25 mouse cellular contexts compared by ENCODE assay signal in genomic region chr10:122919416-122919815, GRCm38 (mm10).
DNase-seq lines count a peak whose midpoint lies in the region; ATAC-seq lines count a peak whose summit lies in the region.
"Had no signal": no experiment of that assay in that cellular context is flagged by ENCODE, and none has a peak within 500 bp of the region (broad histone marks: within the 10 kb centered on the region; RNA-seq: fewer than 3 reads in every experiment).

No protein-coding gene starts in this region.

- no peak overlapping the region for H3K9ac ChIP-seq in hindbrain, embryonic 12.5 days
- H3K9ac ChIP-seq in hindbrain, embryonic 14.5 days = no peak overlapping the region
- H3K9ac ChIP-seq in limb, embryonic 13.5 days = no peak overlapping the region
- H3K9ac ChIP-seq: embryonic facial prominence, embryonic 12.5 days; forebrain, embryonic 12.5 days; limb, embryonic 12.5 days; liver, embryonic 13.5 days had no signal

- 0 out of 2 replicates have a peak, but pooled peaks have one; percentile 48 for ATAC-seq in hindbrain, embryonic 12.5 days (ENCODE audit: low FRiP score)
- no peak for ATAC-seq in hindbrain, embryonic 14.5 days (ENCODE audit: low FRiP score)
- no peak for ATAC-seq in limb, embryonic 13.5 days (ENCODE audit: low FRiP score, low read depth)
- ATAC-seq: intestine, postnatal 0 days had no signal

- no peak overlapping the region for H3K27ac ChIP-seq in hindbrain, embryonic 12.5 days
- H3K27ac ChIP-seq in hindbrain, embryonic 14.5 days = no peak overlapping the region
- H3K27ac ChIP-seq in limb, embryonic 13.5 days = peak overlapping the region; percentile 85; the same call in 1 of the 2 replicates
- H3K27ac ChIP-seq: embryonic facial prominence, embryonic 12.5 days; forebrain, embryonic 12.5 days; liver, embryonic 13.5 days had no signal

- 78% methylated on average over 2 of the region's 2 CpGs for WGBS in hindbrain, embryonic 12.5 days
- 85% methylated on average over 2 of the region's 2 CpGs for WGBS in hindbrain, embryonic 14.5 days
- 74% methylated on average over 2 of the region's 2 CpGs for WGBS in limb, embryonic 13.5 days

- no peak for DNase-seq in hindbrain, embryonic 14.5 days (ENCODE audit: low spot score)
- peak; percentile 61 for DNase-seq in cerebellum, adult 11-12 months
- DNase-seq in cerebellum, adult 8-10 months = peak; percentile 41
- no peak for DNase-seq in heart, adult 18-20 months
- DNase-seq in layer of hippocampus, adult 11-12 months (ENCODE audit: low spot score) = no peak
- DNase-seq: B cell, adult 2 months; gastrocnemius, postnatal 25 days; heart, postnatal 4 days; kidney, postnatal 36 days; liver, embryonic 13.5 days; lung, adult 2 months; lung, postnatal 14 days; right cerebral cortex, postnatal 14 days; thymus, postnatal 25 days had no signal

- no peaks in the 10 kb centered on the region for H3K9me3 ChIP-seq in hindbrain, embryonic 12.5 days (replicated peaks)
- H3K9me3 ChIP-seq in hindbrain, embryonic 14.5 days (ENCODE audit: control insufficient read depth, low read length) = no peaks in the 10 kb centered on the region
- no peaks in the 10 kb centered on the region for H3K9me3 ChIP-seq in limb, embryonic 13.5 days
- H3K9me3 ChIP-seq: embryonic facial prominence, embryonic 12.5 days; forebrain, embryonic 12.5 days; limb, embryonic 12.5 days; liver, embryonic 13.5 days had no signal

- H3K36me3 ChIP-seq in hindbrain, embryonic 12.5 days = no peaks in the 10 kb centered on the region
- H3K36me3 ChIP-seq in hindbrain, embryonic 14.5 days (replicated peaks; ENCODE audit: control insufficient read depth, insufficient read depth) = peaks cover 5% of the 10 kb centered on the region; the same call in 1 of the 2 replicates
- no peaks in the 10 kb centered on the region for H3K36me3 ChIP-seq in limb, embryonic 13.5 days
- H3K36me3 ChIP-seq: embryonic facial prominence, embryonic 12.5 days; forebrain, embryonic 12.5 days; G1E; limb, embryonic 12.5 days; liver, embryonic 13.5 days had no signal

- H3K27me3 ChIP-seq in hindbrain, embryonic 12.5 days = no peaks in the 10 kb centered on the region
- no peaks in the 10 kb centered on the region for H3K27me3 ChIP-seq in hindbrain, embryonic 14.5 days (ENCODE audit: control insufficient read depth, insufficient read depth, low read length)
- no peaks in the 10 kb centered on the region for H3K27me3 ChIP-seq in limb, embryonic 13.5 days
- H3K27me3 ChIP-seq: CH12.LX; embryonic facial prominence, embryonic 12.5 days; forebrain, embryonic 12.5 days; limb, embryonic 12.5 days; liver, embryonic 13.5 days; Patski had no signal

- H3K4me1 ChIP-seq in hindbrain, embryonic 12.5 days = 0 out of 2 replicates have a peak, but pooled peaks cover 3% of the 10 kb centered on the region
- H3K4me1 ChIP-seq in hindbrain, embryonic 14.5 days (replicated peaks; ENCODE audit: control insufficient read depth, insufficient read depth, low read length) = no peaks in the 10 kb centered on the region; the same call in 1 of the 2 replicates
- peaks cover 38% of the 10 kb centered on the region for H3K4me1 ChIP-seq in limb, embryonic 13.5 days
- H3K4me1 ChIP-seq: liver, embryonic 13.5 days had no signal

- H3K4me2 ChIP-seq in hindbrain, embryonic 12.5 days (replicated peaks) = no peak overlapping the region
- H3K4me2 ChIP-seq in hindbrain, embryonic 14.5 days (replicated peaks) = no peak overlapping the region
- no peak overlapping the region for H3K4me2 ChIP-seq in limb, embryonic 13.5 days (replicated peaks)
- H3K4me2 ChIP-seq: embryonic facial prominence, embryonic 12.5 days; forebrain, embryonic 12.5 days; limb, embryonic 12.5 days; liver, embryonic 13.5 days; midbrain, embryonic 11.5 days had no signal

- no peak overlapping the region for H3K4me3 ChIP-seq in hindbrain, embryonic 12.5 days
- no peak overlapping the region for H3K4me3 ChIP-seq in hindbrain, embryonic 14.5 days (replicated peaks; ENCODE audit: low read length)
- H3K4me3 ChIP-seq in limb, embryonic 13.5 days = no peak overlapping the region
- H3K4me3 ChIP-seq: embryonic facial prominence, embryonic 12.5 days; erythroblast, embryonic 14.5 days; forebrain, embryonic 12.5 days; limb, embryonic 12.5 days; liver, embryonic 13.5 days had no signal

Comparison
In these comparisons a context has a peak if more than half of its experiments do, and no peak if none do; other contexts are left out.
1. DNase-seq: peak in cerebellum, adult 11-12 months (single experiment) and cerebellum, adult 8-10 months (single experiment); none in hindbrain, embryonic 14.5 days (single experiment), heart, adult 18-20 months (0 of 2) and layer of hippocampus, adult 11-12 months (single experiment).